Mouse (Mus musculus) C2C12 (cell line): ENCODE results near the gene Tspan4.

Experiments
- CEBPB ChIP-seq: IDR thresholded peaks from one replicate; pipeline ENCODE4 v1.6.1; 2011; ENCODE audit warnings: low read depth, mild to moderate bottlenecking, control low read depth, moderate library complexity
- CTCF ChIP-seq: IDR thresholded peaks from one replicate; pipeline ENCODE4 v1.5.1; 2011; ENCODE audit not compliant: control insufficient read depth, insufficient read depth, insufficient read length
- FOSL1 ChIP-seq: IDR thresholded peaks from one replicate; pipeline ENCODE4 v1.8.0; 2011; ENCODE audit warnings: mild to moderate bottlenecking, low read length; ENCODE audit not compliant: poor library complexity, insufficient read depth, severe bottlenecking
- MAX ChIP-seq: IDR thresholded peaks from one replicate; pipeline ENCODE4 v1.6.1; 2011; ENCODE audit warnings: mild to moderate bottlenecking, control low read depth
- MYOG ChIP-seq: IDR thresholded peaks from one replicate; pipeline ENCODE4 v1.6.1; 2011; ENCODE audit not compliant: control insufficient read depth, insufficient read length; ENCODE audit errors: extremely low read depth
- USF1 ChIP-seq: IDR thresholded peaks from one replicate; pipeline ENCODE4 v1.6.1; 2011; ENCODE audit warnings: low read depth, mild to moderate bottlenecking, control low read depth, moderate library complexity

DNA sequence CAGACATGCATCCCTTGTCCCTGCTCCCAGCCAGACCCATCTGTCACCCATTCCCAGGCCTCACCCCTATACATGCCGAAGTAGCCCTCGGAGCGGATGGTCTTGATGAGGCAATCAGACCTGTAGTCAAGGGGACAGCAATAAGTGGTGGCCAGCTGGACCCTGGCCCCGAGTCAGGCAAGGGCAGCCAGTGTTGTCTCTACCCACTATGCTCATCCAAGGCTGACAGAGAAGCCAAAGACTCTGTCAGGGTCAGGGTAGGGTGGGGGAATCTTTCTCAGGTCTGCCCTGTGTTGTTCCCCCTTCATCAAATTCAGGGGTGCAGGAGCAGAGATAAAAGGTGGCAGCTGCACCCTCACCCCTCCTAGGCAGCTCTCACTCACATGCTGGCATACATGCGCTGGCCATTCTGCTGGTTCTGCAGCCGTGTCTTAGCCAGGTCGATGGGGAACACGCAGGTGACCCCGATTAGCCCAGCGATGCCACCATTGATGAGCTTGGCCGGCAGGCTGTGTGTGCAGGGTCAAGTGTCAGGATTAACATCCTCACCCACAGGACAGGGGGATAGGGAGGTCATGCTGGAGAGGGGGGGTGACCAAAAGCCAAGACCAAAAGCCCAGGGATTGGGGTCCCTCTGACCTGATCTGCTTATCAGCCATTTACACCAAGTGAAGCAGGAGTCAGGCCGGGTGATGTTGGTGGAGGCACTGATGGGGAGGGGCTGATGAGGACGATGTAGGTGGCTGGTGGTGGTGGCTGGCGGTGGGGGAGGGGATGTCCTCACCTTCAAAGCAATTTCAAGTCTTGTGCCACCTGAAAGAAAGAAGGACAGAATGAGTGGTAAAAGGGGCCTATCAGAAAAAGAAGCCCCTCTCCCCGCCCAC, 41.3 kb upstream of the Tspan4 start:
- no peak for TF ChIP-seq USF1
- TF ChIP-seq CTCF, result no peak
- TF ChIP-seq MAX, result no peak
- no peak for TF ChIP-seq FOSL1
- TF ChIP-seq MYOG, result no peak
- no peak for TF ChIP-seq CEBPB
